Mouse (Mus musculus) naive thymus-derived CD4-positive, alpha-beta T cell, adult 2 months (primary cell): ENCODE measurements at regions not wholly inside any gene's neighbourhood (a gene's known extent, or its start where the extent isn't known, plus 50 kb on each side); places are given as distances from the start of the nearest gene placed in this dataset.

Experiments
- DNase-seq: peaks from one replicate; pipeline ENCODE4 v3.0.0-alpha.2; 2011; ENCODE audit warnings: low read depth

GRCm38 (mm10) chrX:161487691-161488090 lies 200.4 kb downstream of the Gm15262 start:
- no peak for DNase-seq

DNA sequence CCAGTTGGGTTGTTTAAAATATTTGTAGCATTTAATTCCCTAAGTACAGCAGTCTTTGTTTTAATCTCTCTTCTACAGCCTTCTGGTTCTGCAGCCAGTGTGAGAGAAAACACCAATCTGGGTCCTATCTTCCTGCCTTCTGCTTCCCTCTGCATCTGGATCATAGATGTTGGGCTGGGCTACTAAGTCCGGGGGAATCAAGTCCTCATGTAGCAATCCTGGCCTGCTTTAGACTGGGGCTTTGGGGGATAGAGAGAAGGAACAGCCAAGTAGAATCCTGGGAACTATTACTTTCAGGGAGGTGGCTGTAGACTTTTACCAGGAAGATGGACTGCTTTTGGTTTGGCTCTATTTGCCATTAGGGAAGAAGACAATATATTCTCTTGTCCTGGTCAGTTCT lies 205.5 kb upstream of the Rai2 start:
- DNase-seq, result no peak

GRCm38 (mm10) chrX:161523432-161524256 lies 193.2 kb upstream of the Rai2 start:
- DNase-seq, result no peak

DNA sequence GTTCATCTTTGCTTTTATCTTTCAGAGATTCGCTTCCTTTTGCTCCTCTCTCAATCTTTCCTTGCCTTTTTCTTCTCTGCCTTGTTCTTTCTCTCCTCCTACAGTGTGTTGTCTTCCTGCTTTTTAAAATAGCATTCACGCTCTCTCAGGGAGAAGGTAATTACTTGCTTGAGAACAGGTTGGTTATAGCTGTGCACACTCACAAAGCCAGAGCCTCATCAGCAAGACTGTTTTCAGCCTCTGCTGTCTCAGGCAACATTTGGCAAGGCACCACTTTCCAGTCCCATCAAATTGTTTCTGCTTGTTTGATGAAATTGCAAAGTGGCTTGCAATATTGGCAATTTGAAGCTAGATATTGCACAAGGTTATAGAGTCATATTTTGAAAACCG lies 192.6 kb upstream of the Rai2 start:
- no peak for DNase-seq

DNA sequence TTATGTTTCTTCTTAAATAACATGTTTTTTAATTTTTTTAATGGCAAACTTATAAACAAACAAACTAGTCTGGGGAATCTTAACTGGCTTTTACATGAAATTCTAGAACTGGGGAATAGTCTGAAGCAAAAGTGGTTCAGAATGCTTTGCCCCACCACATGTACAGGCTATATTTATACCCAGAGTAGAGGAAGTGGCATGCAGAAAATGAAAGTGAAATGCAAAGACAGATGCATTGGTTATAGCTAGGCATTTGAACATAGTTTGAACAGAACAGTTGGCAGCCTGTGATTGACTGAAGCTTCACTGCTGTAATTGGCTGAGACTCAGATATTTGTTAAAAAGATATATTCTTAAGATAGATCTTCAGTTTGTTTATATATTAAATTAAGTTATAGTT lies 179.6 kb upstream of the Rai2 start:
- peak; percentile 13 for DNase-seq

DNA sequence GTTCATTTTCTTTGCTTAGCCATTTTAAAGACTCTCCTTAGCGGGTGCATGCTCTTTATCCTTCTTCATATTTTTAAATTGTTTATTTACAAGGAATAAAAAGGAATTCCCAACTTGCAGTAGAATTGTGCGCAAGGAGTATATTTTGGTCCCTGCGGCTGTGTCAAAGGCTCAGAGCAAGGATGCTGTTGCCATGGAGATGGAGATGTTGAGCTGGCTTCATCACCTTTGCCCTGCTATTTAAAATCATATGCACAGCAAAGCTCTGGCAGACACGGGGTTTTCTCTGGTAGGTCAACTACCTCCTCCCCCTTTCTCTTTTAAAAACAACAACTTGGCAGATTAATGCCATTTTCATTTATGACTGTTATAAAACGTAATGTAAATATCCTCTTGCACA lies 160.0 kb upstream of the Rai2 start:
- no peak for DNase-seq

GRCm38 (mm10) chrX:161558511-161558910 lies 158.4 kb upstream of the Rai2 start:
- DNase-seq, result no peak

DNA sequence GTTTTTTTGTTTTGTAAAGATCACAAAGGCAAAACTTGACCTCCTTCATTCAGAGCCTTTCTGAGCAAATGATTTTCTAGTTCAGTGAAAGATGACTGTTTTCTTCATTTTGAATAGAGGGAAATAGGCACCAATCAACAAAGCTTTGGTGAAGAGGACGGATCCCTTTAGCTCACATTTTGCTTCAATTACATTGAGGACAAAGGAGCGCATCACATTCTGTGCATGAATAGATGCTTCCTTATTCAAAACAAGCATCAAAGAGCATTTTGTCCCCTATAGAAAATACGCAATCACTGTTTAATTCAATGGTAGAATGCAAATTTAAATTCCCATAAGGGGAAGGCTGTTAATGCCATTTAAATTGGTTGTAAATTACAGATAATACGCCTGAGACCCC lies 150.4 kb upstream of the Rai2 start:
- no peak for DNase-seq

DNA sequence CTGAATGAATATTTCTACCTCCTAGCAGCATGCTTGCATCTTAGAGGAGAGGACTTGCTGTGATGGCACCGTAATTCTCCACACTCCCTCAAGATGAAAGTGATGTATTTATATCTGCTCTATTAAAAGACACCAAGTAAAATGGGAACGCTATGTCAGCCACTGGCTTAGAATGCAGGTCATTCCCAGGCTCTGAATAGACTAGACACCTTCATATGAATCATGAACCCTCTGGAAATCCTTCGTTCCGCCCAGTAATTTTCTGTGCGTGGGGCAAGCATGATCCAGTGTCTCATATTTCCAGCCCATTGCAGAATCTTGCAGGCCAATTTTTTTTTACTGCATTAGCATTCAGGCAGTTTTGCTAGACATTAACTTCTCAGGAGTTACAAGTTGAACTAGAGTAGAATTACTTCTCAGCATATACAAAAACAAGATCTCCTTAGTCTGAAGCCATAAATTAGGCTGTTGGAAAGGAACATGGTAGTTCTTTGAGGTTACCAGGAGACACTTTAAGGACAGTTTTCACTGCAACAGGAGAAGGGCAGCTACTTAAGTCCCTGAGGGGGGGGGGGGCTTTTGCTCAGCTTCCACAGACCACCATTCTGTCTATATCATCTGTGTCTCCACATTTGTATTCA lies 134.7 kb upstream of the Rai2 start:
- no peak for DNase-seq

GRCm38 (mm10) chrX:161583872-161584271 lies 133.0 kb upstream of the Rai2 start:
- no peak for DNase-seq

GRCm38 (mm10) chrX:161633869-161634268 lies 83.0 kb upstream of the Rai2 start:
- no peak for DNase-seq

DNA sequence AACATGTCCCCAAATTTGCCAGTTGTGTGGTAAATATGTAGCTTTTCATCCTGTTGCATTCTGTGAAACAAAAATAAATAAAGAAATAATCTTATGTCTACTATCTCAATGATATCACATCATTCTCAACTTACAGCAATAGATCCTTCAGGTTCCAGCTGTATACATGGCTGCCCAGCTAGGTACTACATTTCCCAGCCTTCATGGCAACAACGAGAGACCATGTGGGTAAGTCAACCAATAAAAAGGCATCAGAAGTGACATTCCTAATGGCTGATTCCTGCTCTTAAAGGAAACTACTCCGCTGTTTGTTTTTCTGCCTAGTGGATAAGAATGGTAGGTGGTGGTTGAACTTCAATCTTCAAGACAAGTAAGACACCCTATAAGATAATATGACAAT lies 82.5 kb upstream of the Rai2 start:
- no peak for DNase-seq

DNA sequence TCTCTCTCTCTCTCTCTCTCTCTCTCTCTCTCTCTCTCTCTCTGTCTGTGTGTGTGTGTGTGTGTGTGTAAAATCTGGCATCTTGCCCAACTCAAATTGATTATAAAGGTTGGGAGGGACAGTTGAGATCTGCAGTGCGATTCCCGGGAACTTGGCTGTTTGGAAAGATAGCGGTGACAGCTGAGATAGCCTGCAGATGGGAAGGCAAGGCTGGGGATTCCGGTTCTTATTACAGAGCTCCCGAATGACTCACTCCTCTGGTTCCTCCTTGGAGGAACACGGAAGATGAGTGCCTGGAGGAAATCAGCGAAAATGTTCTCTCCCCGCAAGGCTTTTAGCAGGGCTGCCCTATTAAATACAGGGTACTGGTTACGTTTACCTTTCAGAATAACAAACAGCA lies 81.2 kb upstream of the Rai2 start:
- no peak for DNase-seq

- no peak for DNase-seq
Measured at GRCm38 (mm10) chrX:161653106-161653505, 63.8 kb upstream of the Rai2 start.

DNA sequence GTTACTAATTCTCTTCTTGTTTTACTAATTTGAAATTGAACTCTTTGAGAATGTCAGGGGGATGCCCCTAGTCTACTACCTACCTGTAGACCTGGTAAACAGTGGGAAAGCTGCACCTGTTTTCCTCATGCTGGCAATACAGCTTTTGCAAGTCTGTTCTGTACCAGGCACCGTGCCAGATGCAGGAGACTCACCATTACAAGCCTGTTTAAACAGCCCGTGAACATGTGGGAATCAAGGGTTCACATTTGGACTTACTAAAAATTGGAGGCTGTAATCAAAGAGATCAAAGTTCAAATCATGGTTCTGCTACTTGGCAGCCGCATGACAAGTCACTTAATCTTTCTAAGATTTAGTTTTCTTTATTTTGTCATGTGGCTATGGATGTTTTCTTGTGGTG lies 56.8 kb upstream of the Rai2 start:
- DNase-seq, result no peak

GRCm38 (mm10) chrX:161661936-161662335 lies 54.9 kb upstream of the Rai2 start:
- no peak for DNase-seq
